Mouse (Mus musculus) hindbrain, embryonic 11.5 days (tissue): ENCODE results near the gene Vps37c. TPM values are rescaled to one million over a fixed set of nuclear protein-coding genes. Genes with fewer than 3 reads are reported as not detected.

Source experiments
- ATAC-seq: fragments of 200-750 bp; cut with Nextera tagmentation; 2 replicates; pipeline ENCODE4 v1.8.0; 2017; ENCODE audit warnings: mild to moderate bottlenecking, moderate TSS enrichment, moderate library complexity; ENCODE audit not compliant: low FRiP score
- DNase-seq: peaks from one replicate; pipeline ENCODE4 v3.0.0-alpha.2; 2015; ENCODE audit warnings: low spot score
- H3K27ac ChIP-seq: fragments of 300-500 bp; sonication (generic); 2 replicates; pipeline ENCODE4 v1.5.1; 2014; ENCODE audit warnings: mild to moderate bottlenecking, low read depth, low read length
- H3K27me3 ChIP-seq: fragments of 300-500 bp; sonication (generic); 2 replicates; pipeline ENCODE4 v1.6.1; 2014; ENCODE audit warnings: mild to moderate bottlenecking, low read length, moderate library complexity, mixed read lengths; ENCODE audit not compliant: control insufficient read depth, insufficient read depth
- H3K36me3 ChIP-seq: fragments of 300-500 bp; sonication (generic); 2 replicates; pipeline ENCODE4 v1.6.1; 2014; ENCODE audit warnings: mild to moderate bottlenecking, low read length, moderate library complexity, mixed read lengths; ENCODE audit not compliant: control insufficient read depth, insufficient read depth
- H3K4me1 ChIP-seq: fragments of 300-500 bp; sonication (generic); replicated peaks from 2 replicates; pipeline ENCODE4 v1.6.1; 2014; ENCODE audit warnings: low read length, mixed read lengths; ENCODE audit not compliant: control insufficient read depth, insufficient read depth
- H3K4me2 ChIP-seq: fragments of 300-500 bp; sonication (generic); replicated peaks from 2 replicates; pipeline ENCODE4 v1.6.1; 2014; ENCODE audit warnings: mild to moderate bottlenecking, low read depth, low read length
- H3K4me3 ChIP-seq: fragments of 300-500 bp; sonication (generic); 2 replicates; pipeline ENCODE4 v1.5.1; 2014; ENCODE audit warnings: low read depth, low read length
- H3K9ac ChIP-seq: fragments of 300-500 bp; sonication (generic); 2 replicates; pipeline ENCODE4 v1.6.1; 2014; ENCODE audit warnings: low read depth, low read length
- H3K9me3 ChIP-seq: fragments of 300-500 bp; sonication (generic); 2 replicates; pipeline ENCODE4 v1.6.1; 2016; ENCODE audit warnings: low read length; ENCODE audit not compliant: control insufficient read depth
- WGBS: fragments of 180-500 bp; shearing (Covaris S2); extraction: QIAGEN DNeasy Blood & Tissue Kit; methylation state at CpG from one replicate; pipeline ENCODE4 v1.1.7; 2014; 5-methylcytosine and 5-hydroxymethylcytosine counted together
- polyA plus RNA-seq: library from polyadenylated mRNA; unstranded; fragments of >200 nt; fragmentation: Nextera tagmentation; extraction: Ambion mirVana; gene quantifications from 2 replicates; pipeline ENCODE4 v1.2.1, GENCODE M21; 2014

The Vps37c gene
- polyA plus RNA-seq, 1 experiment from 2014 or later, result 23.9 TPM

GRCm38 (mm10) chr19:10757526-10757925 is 69.0 kb downstream of the Vps37c start:
- Histone ChIP-seq H3K9me3 (no peaks in the 10 kb centered on the region), H3K4me2 (no peak overlapping the region), H3K27me3 (no peaks in the 10 kb centered on the region), H3K4me1 (0 out of 2 replicates have a peak, but pooled peaks cover 4% of the 10 kb centered on the region), H3K9ac (no peak overlapping the region), H3K4me3 (no peak overlapping the region), H3K27ac (no peak overlapping the region), H3K36me3 (no peaks in the 10 kb centered on the region)
- WGBS, result 96% methylated on average over 2 of the region's 2 CpGs
- ATAC-seq, result no peak
- no peak for DNase-seq

DNA sequence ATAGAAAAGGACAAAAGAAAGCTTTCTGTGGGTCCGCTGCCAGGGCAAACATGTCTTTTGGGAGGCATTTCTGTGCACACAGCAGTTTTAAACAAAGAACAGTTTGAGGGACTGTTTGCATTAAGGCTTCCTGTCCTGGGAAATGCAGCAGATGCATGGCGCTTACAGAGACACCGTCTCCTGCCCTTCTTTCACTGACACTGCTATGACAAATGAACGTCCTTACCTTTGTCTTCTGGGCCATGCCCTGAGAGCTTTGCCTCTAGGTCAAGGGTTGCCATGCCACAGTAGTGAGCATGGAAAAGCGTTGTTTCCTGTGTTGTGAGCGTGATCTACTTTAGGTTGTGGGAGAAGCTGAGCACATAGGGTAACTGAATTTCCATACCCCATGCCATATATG is 70.2 kb downstream of the Vps37c start:
- WGBS, result 38% methylated on average over 6 of the region's 6 CpGs
- DNase-seq (peak; percentile 15), ATAC-seq (0 out of 2 replicates have a peak, but pooled peaks have one; percentile 25)
- H3K36me3 ChIP-seq, result no peaks in the 10 kb centered on the region
- H3K27ac ChIP-seq, result no peak overlapping the region
- no peak overlapping the region for H3K4me2 ChIP-seq
- no peaks in the 10 kb centered on the region for H3K27me3 ChIP-seq
- 0 out of 2 replicates have a peak, but pooled peaks cover 4% of the 10 kb centered on the region for H3K4me1 ChIP-seq
- no peak overlapping the region for H3K4me3 ChIP-seq
- no peaks in the 10 kb centered on the region for H3K9me3 ChIP-seq
- 0 out of 2 replicates have a peak overlapping the region, but pooled peaks have one; percentile 15 for H3K9ac ChIP-seq

DNA sequence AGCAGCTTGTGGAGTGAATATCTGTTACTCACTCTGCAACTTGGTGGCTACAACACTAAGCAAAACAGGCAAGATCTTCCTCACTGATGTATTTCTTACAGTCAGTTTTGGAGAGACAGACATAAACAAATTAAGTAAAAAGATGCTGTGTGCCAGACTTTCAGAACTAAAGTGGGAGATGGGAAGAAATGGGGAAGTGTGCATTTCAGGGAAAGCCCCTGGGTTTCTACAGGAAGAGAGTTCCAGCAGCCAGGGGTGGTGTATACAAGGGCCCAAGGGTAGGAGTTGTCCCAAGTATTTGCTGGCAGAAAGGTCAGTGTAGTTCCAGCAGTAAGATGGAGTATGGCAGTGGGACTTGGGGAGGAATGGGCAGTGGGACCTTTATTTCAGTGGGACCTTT is 71.0 kb downstream of the Vps37c start:
- H3K4me2 ChIP-seq, result no peak overlapping the region
- no peaks in the 10 kb centered on the region for H3K9me3 ChIP-seq
- 0 out of 2 replicates have a peak, but pooled peaks cover 4% of the 10 kb centered on the region for H3K4me1 ChIP-seq
- no peak for ATAC-seq
- no peak overlapping the region for H3K9ac ChIP-seq
- no peaks in the 10 kb centered on the region for H3K27me3 ChIP-seq
- no peaks in the 10 kb centered on the region for H3K36me3 ChIP-seq
- no peak for DNase-seq
- no peak overlapping the region for H3K27ac ChIP-seq
- H3K4me3 ChIP-seq, result no peak overlapping the region

DNA sequence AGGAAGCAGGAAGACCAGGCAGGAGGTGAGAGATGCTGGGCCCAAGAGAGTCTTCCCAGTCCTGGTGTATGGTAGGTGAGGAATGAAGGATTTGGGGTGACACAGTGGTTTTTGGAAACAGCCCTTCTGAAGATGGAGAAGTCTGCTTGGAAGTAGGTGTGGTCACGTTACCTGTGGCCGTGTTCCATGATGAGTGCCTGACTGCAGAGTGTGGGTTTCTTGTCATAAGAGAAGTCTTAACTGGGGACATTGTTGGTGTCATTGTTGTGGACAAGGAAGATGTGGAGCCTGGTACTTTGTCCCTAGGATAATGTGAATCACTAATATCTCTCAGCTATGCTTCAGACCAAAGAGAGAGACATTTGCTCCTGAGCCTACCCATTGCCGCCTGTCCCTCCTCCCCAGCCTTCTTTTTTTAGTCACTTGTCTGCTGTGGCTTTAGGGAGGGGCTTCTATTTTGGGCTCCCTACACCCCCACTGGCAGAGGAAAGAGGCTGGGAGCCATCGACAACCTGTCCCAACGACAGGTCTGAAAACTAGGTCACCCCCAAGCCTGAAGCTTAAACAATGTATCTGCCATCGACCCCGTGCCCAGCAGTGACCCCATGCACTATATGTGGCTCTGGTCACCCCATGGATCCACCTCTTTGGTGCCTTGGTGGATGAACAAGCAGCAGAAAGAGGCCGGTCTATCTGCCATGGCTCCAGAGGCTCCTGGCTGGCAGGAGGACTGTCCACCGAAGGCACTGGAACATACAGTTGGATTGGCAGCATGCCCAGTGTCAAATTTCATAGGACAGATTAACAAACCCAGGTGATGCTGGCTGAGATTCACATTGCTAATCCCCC is 71.7 kb downstream of the Vps37c start:
- H3K27ac ChIP-seq, result no peak overlapping the region
- no peak overlapping the region for H3K9ac ChIP-seq
- H3K9me3 ChIP-seq, result no peaks in the 10 kb centered on the region
- DNase-seq (no peak), ATAC-seq (no peak)
- H3K4me1 ChIP-seq, result 0 out of 2 replicates have a peak, but pooled peaks cover 4% of the 10 kb centered on the region
- H3K4me2 ChIP-seq, result no peak overlapping the region
- H3K27me3 ChIP-seq, result no peaks in the 10 kb centered on the region
- WGBS, result 90% methylated on average over 9 of the region's 9 CpGs
- no peak overlapping the region for H3K4me3 ChIP-seq
- no peaks in the 10 kb centered on the region for H3K36me3 ChIP-seq

DNA sequence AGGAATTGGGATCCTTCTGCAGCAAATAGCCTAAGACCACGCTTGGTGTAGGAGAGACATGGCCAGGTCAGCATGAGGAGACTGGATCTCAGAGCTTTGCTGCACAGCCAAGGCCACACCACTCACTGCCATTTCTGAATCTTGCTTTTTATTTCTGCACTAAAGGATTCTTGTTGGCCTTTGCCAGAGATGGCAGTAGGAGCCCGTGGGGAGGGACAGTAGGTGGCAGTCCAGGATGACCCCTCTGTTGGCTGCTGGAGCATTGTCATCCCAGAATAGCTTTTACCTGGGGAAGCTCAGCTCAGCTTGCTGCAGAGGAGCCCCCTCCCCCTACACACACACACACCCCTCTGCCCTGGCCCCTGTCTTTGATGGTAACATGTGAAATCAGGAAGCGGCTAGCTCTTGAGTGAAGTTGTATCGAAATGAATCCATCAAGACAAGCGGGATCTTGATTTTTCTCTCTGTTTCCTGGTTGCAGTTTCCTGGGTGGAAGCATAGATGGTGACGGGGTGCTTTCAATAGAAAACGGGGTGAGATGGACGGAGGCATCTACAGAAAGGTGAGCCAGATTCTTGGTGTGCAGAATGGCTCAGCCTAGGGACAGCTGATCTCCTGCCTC is 73.4 kb downstream of the Vps37c start:
- Histone ChIP-seq H3K27me3 (no peaks in the 10 kb centered on the region), H3K4me1 (0 out of 2 replicates have a peak, but pooled peaks cover 4% of the 10 kb centered on the region), H3K36me3 (no peaks in the 10 kb centered on the region), H3K9me3 (no peaks in the 10 kb centered on the region), H3K4me3 (no peak overlapping the region), H3K9ac (no peak overlapping the region), H3K27ac (no peak overlapping the region), H3K4me2 (no peak overlapping the region)
- ATAC-seq (no peak), DNase-seq (no peak)
- 88% methylated on average over 8 of the region's 8 CpGs for WGBS

GRCm38 (mm10) chr19:10762468-10762867 is 73.9 kb downstream of the Vps37c start:
- Histone ChIP-seq H3K4me2 (no peak overlapping the region), H3K4me1 (0 out of 2 replicates have a peak, but pooled peaks cover 4% of the 10 kb centered on the region), H3K36me3 (no peaks in the 10 kb centered on the region), H3K9ac (no peak overlapping the region), H3K9me3 (no peaks in the 10 kb centered on the region), H3K4me3 (no peak overlapping the region), H3K27ac (no peak overlapping the region), H3K27me3 (no peaks in the 10 kb centered on the region)
- no peak for DNase-seq
- 89% methylated on average over 6 of the region's 6 CpGs for WGBS
- no peak for ATAC-seq

GRCm38 (mm10) chr19:10763381-10764031 is 75.0 kb downstream of the Vps37c start:
- no peaks in the 10 kb centered on the region for H3K9me3 ChIP-seq
- DNase-seq, result no peak
- no peak overlapping the region for H3K4me2 ChIP-seq
- H3K27me3 ChIP-seq, result no peaks in the 10 kb centered on the region
- 82% methylated on average over 21 of the region's 21 CpGs for WGBS
- H3K27ac ChIP-seq, result no peak overlapping the region
- H3K4me1 ChIP-seq, result 0 out of 2 replicates have a peak, but pooled peaks cover 2% of the 10 kb centered on the region
- no peaks in the 10 kb centered on the region for H3K36me3 ChIP-seq
- no peak overlapping the region for H3K9ac ChIP-seq
- H3K4me3 ChIP-seq, result no peak overlapping the region
- ATAC-seq, result no peak
